Mouse (Mus musculus): ENCODE measurements around the gene Parva.
A peak's percentile ranks its signal among the peaks of the same experiment; 100 is the strongest.

Parva gene

GRCm38 (mm10) chr7:112472024-112472707 lies 44.9 kb downstream of the Parva start:
- no peak for ATAC-seq (ENCODE audit: low TSS enrichment)

GRCm38 (mm10) chr7:112472708-112473281 lies 45.5 kb downstream of the Parva start:
- ATAC-seq (ENCODE audit: low TSS enrichment) = no peak

GRCm38 (mm10) chr7:112473649-112474435 lies 46.5 kb downstream of the Parva start:
- ATAC-seq (ENCODE audit: low TSS enrichment) = no peak

GRCm38 (mm10) chr7:112479116-112479515 lies 51.8 kb downstream of the Parva start:
- peak; percentile 93 for ATAC-seq (ENCODE audit: low TSS enrichment)

GRCm38 (mm10) chr7:112481031-112481430 lies 53.7 kb downstream of the Parva start:
- no peak for ATAC-seq (ENCODE audit: low TSS enrichment)

GRCm38 (mm10) chr7:112482572-112482971 lies 55.3 kb downstream of the Parva start:
- ATAC-seq (ENCODE audit: low TSS enrichment) = no peak

- ATAC-seq (ENCODE audit: low TSS enrichment) = no peak
Measured at GRCm38 (mm10) chr7:112483382-112483781, 56.1 kb downstream of the Parva start.

- ATAC-seq (ENCODE audit: low TSS enrichment) = no peak
Measured at GRCm38 (mm10) chr7:112490825-112491224, 63.5 kb downstream of the Parva start.

GRCm38 (mm10) chr7:112491737-112492136 lies 64.4 kb downstream of the Parva start:
- no peak for ATAC-seq (ENCODE audit: low TSS enrichment)

- no peak for ATAC-seq (ENCODE audit: low TSS enrichment)
Measured at GRCm38 (mm10) chr7:112495950-112496349, 68.6 kb downstream of the Parva start.

- ATAC-seq (ENCODE audit: low TSS enrichment) = no peak
Measured at GRCm38 (mm10) chr7:112496921-112497320, 69.6 kb downstream of the Parva start.

GRCm38 (mm10) chr7:112498591-112499301 lies 71.4 kb downstream of the Parva start:
- ATAC-seq (ENCODE audit: low TSS enrichment) = no peak

- ATAC-seq (ENCODE audit: low TSS enrichment) = no peak
Measured at GRCm38 (mm10) chr7:112499453-112500133, 72.3 kb downstream of the Parva start.

- no peak for ATAC-seq (ENCODE audit: low TSS enrichment)
Measured at GRCm38 (mm10) chr7:112500134-112500490, 72.8 kb downstream of the Parva start.

- ATAC-seq (ENCODE audit: low TSS enrichment) = peak; percentile 80
Measured at GRCm38 (mm10) chr7:112502050-112502809, 74.9 kb downstream of the Parva start.

GRCm38 (mm10) chr7:112502845-112503244 lies 75.5 kb downstream of the Parva start:
- ATAC-seq (ENCODE audit: low TSS enrichment) = no peak

GRCm38 (mm10) chr7:112503448-112503847 lies 76.1 kb downstream of the Parva start:
- no peak for ATAC-seq (ENCODE audit: low TSS enrichment)

- no peak for ATAC-seq (ENCODE audit: low TSS enrichment)
Measured at GRCm38 (mm10) chr7:112503917-112504316, 76.6 kb downstream of the Parva start.

GRCm38 (mm10) chr7:112509107-112509506 lies 81.8 kb downstream of the Parva start:
- ATAC-seq (ENCODE audit: low TSS enrichment) = no peak

- no peak for ATAC-seq (ENCODE audit: low TSS enrichment)
Measured at GRCm38 (mm10) chr7:112510336-112511048, 83.2 kb downstream of the Parva start.
